Mouse (Mus musculus): ENCODE measurements at regions not wholly inside any gene's neighbourhood (a gene's known extent, or its start where the extent isn't known, plus 50 kb on each side); places are given as distances from the start of the nearest gene placed in this dataset.

GRCm38 (mm10) chr5:16424745-16425144, 128.6 kb upstream of the Hgf start:
- ATAC-seq (ENCODE audit: extremely low read depth, insufficient number of reproducible peaks, low FRiP score, poor library complexity, severe bottlenecking) = no peak

DNA sequence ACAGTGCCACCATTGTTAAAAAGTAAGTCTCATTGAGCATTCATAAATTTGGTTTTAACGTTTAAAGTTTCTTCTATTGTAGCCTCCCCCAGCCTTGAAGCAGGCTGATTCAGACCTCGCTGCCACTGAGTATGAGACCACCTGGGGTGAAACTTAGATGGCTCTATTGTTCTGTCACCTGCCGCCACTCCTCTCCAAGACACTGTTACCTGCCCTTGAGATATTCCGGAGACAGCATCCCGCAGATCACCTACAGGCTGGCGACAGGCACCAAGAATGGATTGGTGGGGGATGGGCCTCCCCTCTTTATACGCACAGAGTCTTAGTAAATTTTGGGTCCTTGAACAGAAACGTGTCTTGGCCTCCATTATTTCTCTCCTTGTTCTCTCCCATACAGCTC, 128.0 kb upstream of the Hgf start:
- ATAC-seq (ENCODE audit: extremely low read depth, insufficient number of reproducible peaks, low FRiP score, poor library complexity, severe bottlenecking) = no peak

GRCm38 (mm10) chr5:16426306-16426705, 127.0 kb upstream of the Hgf start:
- ATAC-seq (ENCODE audit: extremely low read depth, insufficient number of reproducible peaks, low FRiP score, poor library complexity, severe bottlenecking) = no peak

- ATAC-seq (ENCODE audit: extremely low read depth, insufficient number of reproducible peaks, low FRiP score, poor library complexity, severe bottlenecking) = peak; percentile 86
These were observed 118.7 kb upstream of the Hgf start for GRCm38 (mm10) chr5:16434586-16434985.

- no peak for ATAC-seq (ENCODE audit: extremely low read depth, insufficient number of reproducible peaks, low FRiP score, poor library complexity, severe bottlenecking)
These were observed 108.2 kb upstream of the Hgf start for GRCm38 (mm10) chr5:16445056-16445455.

DNA sequence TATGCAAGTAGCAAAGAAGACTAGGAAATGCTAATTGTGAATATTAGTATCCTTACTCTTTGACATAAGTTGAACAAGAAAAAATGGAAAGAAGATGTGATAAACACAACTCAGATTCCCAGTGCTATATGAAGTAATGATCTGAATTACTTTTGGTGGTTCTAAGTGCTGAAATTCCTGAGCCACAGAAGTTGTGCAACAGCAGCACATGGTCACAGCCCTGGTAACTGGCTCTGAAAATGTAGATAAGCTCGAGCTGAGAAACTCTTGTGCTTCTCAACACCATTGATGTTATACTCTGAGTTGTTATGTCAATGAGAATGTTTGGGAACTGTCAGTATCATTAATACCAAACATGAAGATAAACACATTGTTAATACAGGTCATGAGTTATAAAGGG, 106.3 kb upstream of the Hgf start:
- no peak for ATAC-seq (ENCODE audit: extremely low read depth, insufficient number of reproducible peaks, low FRiP score, poor library complexity, severe bottlenecking)

GRCm38 (mm10) chr5:16461795-16462194, 91.5 kb upstream of the Hgf start:
- ATAC-seq (ENCODE audit: extremely low read depth, insufficient number of reproducible peaks, low FRiP score, poor library complexity, severe bottlenecking) = no peak

GRCm38 (mm10) chr5:16466266-16466665, 87.0 kb upstream of the Hgf start:
- ATAC-seq (ENCODE audit: extremely low read depth, insufficient number of reproducible peaks, low FRiP score, poor library complexity, severe bottlenecking) = no peak

- no peak for ATAC-seq (ENCODE audit: extremely low read depth, insufficient number of reproducible peaks, low FRiP score, poor library complexity, severe bottlenecking)
These were observed 84.7 kb upstream of the Hgf start for GRCm38 (mm10) chr5:16468560-16468959.

DNA sequence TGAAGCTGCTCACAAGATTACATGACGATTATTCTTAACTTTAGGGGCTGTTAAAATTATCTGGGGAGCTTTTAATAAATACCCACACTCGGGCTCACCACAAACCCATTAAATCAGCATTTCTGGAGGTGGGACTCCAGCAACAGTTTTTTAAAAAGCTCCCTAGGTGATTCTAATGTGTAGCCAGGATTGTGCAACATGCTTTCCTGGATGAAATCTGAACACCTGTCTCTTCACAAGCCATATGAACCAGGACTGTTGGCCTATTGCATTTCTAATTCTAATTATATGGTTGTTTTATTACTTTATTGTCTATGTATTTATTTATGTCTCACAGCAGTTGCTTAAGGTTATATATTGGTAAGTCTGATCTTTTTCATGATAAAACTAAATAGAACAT, 84.1 kb upstream of the Hgf start:
- ATAC-seq (ENCODE audit: extremely low read depth, insufficient number of reproducible peaks, low FRiP score, poor library complexity, severe bottlenecking) = no peak

GRCm38 (mm10) chr5:16469644-16470275, 83.5 kb upstream of the Hgf start:
- ATAC-seq (ENCODE audit: extremely low read depth, insufficient number of reproducible peaks, low FRiP score, poor library complexity, severe bottlenecking) = peak; percentile 99

DNA sequence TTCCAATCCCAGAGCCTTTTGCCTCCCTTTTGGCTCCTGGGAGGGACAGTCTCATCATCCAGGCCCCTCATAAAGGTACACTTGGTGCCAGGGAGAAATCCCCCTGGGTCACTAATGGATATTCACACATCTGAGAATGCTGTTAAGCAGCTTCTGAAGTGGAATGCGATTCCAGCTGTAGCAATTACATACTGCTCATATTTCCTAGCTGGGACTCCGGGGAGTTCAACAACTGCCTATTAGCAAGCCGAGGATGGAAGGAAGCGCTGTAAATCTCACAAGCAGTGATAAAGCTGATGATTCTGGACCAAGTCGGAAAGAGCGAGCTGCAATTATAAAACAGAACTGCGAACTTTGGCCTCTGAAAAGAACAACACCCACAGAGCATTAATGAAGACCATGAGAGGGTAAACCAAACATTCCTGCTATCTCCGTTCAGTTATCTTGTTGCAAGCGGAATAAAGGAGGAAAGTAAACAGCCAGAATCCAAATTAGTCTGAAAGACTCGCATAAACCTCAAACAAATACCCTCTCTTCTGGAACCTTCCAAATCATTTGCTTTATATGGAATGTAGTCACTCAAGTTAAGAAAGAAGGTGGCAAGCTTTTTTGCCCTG, 82.8 kb upstream of the Hgf start:
- ATAC-seq (ENCODE audit: extremely low read depth, insufficient number of reproducible peaks, low FRiP score, poor library complexity, severe bottlenecking) = no peak

DNA sequence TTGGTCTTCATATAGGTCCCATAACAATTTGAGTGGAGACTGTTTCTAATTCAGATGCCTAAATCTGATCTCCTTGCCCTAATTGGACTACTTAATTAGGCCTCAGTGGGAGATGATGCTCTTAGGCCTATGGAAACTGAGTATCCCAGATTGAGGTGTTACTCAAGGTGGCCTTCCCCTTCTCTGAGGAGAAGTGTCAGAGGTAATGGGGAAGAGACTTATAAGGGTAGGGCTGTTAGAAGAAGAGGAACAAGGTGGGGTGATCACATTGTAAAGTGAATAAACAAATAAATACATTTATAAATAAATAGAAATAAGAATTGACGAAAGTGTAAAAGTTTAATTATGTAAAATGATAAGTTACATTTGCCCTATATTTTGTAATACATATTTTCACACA, 65.3 kb upstream of the Hgf start:
- peak; percentile 70 for ATAC-seq (ENCODE audit: extremely low read depth, insufficient number of reproducible peaks, low FRiP score, poor library complexity, severe bottlenecking)

DNA sequence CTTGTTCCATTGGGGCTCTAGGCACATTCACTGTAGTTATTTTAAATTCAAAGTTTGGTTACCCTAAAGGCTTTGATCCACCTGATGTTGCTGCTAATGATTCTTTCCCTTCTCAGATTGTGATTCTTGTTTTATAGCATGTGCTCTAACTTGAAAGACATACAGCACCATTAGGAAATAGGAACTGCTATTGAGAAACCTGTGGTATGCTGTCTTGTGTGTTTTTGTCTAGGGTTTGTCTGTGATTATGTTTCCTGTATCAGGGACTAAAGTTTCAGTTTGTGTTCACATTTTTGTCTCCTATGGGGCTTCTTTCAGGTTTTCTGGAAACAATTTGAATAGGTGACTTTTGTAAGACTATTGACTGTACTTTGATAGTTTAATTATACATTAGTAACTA, 63.5 kb upstream of the Hgf start:
- no peak for ATAC-seq (ENCODE audit: extremely low read depth, insufficient number of reproducible peaks, low FRiP score, poor library complexity, severe bottlenecking)

DNA sequence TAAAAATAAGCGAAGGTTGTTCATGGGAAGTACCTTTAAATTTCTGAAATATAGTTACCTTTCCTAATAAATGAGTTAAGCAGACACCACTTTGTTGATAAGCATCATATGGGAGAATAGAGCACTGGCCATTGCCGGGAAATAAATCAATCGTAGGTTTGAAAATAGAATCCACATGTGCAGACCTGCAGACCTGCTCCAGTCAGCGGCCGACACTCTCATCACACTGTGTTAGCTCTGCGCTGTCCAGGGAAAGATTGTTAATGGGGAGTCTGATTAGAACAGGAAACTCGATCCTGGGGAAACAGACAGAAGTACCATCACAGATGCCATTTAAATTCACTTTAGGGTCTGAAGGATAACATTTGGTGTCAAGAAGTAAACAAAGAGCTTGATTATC, 53.4 kb upstream of the Hgf start:
- no peak for ATAC-seq (ENCODE audit: extremely low read depth, insufficient number of reproducible peaks, low FRiP score, poor library complexity, severe bottlenecking)
